Mouse (Mus musculus) C2C12 (cell line): ENCODE measurements around the gene Foxn3.

ENCODE experiments used
- CEBPB ChIP-seq: IDR thresholded peaks from one replicate; pipeline ENCODE4 v1.6.1; 2011; ENCODE audit warnings: low read depth, mild to moderate bottlenecking, control low read depth, moderate library complexity
- CTCF ChIP-seq: IDR thresholded peaks from one replicate; pipeline ENCODE4 v1.5.1; 2011; ENCODE audit not compliant: control insufficient read depth, insufficient read depth, insufficient read length
- FOSL1 ChIP-seq: IDR thresholded peaks from one replicate; pipeline ENCODE4 v1.8.0; 2011; ENCODE audit warnings: mild to moderate bottlenecking, low read length; ENCODE audit not compliant: poor library complexity, insufficient read depth, severe bottlenecking
- MAX ChIP-seq: IDR thresholded peaks from one replicate; pipeline ENCODE4 v1.6.1; 2011; ENCODE audit warnings: mild to moderate bottlenecking, control low read depth
- MYOD1 ChIP-seq: IDR thresholded peaks from one replicate; pipeline ENCODE4 v1.6.1; 2011; ENCODE audit warnings: low read depth; ENCODE audit not compliant: control insufficient read depth, insufficient read length
- MYOG ChIP-seq: IDR thresholded peaks from one replicate; pipeline ENCODE4 v1.6.1; 2011; ENCODE audit not compliant: control insufficient read depth, insufficient read length; ENCODE audit errors: extremely low read depth
- USF1 ChIP-seq: IDR thresholded peaks from one replicate; pipeline ENCODE4 v1.6.1; 2011; ENCODE audit warnings: low read depth, mild to moderate bottlenecking, control low read depth, moderate library complexity

DNA sequence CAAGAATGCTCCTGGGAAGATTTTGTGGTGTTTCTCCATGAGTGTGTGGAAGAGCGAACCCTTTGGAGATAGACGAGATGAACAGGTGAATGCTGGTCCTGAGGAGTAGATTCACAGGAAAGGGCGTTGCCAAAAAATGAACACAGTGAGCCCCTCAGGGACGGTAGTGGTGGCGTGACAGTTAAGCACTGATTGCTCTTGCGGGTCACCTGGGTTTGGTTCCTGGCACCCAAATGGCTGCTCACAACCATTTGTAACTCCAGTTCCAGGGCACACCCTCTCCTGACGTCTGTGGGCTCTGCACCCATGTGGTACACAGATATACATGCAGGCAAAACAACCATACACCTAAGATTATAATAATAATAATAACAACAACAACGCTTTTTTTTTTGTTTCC lies 277.7 kb downstream of the Foxn3 start:
- TF ChIP-seq CTCF = no peak
- no peak for TF ChIP-seq MAX
- no peak for TF ChIP-seq FOSL1
- TF ChIP-seq MYOD1 = no peak
- no peak for TF ChIP-seq USF1
- TF ChIP-seq MYOG = no peak
- no peak for TF ChIP-seq CEBPB
